Mouse (Mus musculus) mouse embryonic stem cell (cell line): ENCODE results near the gene Folr1.

Experiments used
- in situ Hi-C, 2 experiments: fragments of 300-500 bp; cut with MboI; formaldehyde crosslinking; loops; 1 replicate in 1 of 2; 3 replicates in 1 of 2; pipeline ENCODE4 v1.14.3; 2019 to 2020; ENCODE audit warnings: low sequenced_read_pairs in 2 of 2, low pct_unique_long_range_greater_than_20kb in 1 of 2, mixed read lengths in 1 of 2; ENCODE audit not compliant: unreplicated experiment in 1 of 2

The Folr1 gene

DNA sequence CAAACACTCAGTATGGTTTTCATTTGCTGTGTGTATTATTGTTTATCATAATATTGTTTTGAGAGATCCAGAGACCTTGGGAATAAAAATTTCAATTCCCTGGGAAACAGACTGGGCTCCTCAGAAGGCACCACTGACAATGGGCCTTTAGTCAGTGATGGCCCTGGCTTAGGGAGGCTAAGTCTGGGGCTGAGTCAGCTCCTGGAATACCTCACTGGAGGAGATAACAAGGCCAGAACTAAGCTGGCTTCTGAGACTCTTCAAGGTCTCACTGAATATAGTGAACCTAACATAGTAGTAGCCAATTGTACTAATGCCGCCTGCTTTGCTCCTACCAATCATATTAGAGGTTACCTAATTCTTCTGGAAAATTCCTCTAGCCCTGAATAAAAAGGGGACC is 5.4 kb upstream of the Folr1 start:
- in situ Hi-C loops = no loop called here

DNA sequence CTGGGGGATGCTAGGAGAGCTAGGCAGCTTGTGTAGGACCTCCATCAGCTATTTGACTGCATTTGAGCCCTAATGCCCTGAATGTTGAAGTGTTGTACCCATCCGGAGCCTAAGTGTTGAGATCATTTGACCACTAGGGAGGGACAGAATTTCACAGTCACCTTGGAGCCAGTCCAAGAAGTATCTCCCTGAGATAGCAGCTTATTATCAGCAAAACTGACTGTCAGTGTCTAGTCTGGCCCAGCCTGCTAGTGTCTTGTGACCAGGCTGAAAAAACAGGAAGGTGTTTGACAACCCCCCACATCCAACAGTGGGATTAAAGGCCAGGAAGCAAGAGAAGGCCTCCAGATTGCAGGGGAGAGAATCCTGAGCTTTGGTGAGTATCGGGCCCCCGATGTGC is 708 bp upstream of the Folr1 start:
- in situ Hi-C loops = no loop called here

DNA sequence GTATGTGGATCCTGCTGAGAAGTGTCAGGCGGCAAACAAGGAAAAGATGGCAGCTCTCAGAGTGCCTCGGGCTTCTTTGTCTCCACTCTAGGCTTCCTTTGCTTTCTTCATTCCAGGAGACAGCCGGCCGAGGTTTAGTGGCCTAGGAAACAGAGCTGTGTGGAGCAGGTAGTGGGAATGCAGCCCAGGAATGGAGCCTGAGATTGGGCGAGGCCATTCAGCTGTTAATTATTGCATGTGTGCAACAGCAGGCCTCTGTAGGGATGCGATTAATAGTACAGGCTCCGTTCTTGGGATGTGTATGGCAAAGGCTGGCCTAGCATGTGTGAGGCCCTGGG is 1.5 kb downstream of the Folr1 start:
- in situ Hi-C loops = no loop called here

DNA sequence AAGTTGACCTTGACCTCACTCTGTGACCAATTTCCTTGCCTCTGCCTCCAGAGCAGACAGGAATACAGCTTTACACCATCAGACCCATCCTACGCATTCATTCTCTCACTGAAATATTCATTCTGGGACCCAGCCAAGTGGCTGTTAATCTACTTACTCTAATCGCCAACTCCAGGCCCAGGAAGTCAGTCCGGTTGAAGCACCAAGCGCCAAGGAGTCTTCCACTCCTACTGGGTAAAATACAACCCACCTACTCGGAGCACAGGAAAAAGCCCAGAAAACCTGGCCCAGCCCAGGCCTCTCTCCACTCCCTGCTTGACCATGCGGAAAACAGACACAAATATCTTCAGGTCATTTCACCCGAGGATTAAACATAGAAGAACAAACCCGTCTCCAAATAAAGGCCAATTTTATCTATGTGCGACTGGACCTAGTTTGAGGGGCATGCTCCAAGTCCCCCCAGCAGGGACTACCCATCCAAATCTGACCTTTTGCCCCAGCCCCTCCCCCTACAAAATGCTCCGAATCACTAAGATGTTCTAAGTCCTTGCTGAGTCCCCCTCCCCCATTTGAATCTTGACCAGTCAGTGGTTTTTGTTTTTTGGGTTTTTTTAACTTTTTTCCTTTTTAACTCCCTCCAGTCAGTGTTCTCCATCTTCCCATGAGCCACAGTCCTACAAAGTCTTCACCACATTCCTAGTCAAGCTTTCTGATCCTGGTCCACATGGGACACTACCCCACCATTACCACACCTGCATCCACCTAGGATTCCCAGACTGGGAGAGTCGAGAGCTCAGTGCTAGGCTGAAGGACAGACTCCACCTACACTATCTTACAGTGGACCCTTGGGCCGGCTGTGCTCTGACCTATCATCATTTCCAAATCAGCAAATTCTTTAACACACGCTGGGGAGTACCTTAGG is 2.1 kb downstream of the Folr1 start:
- in situ Hi-C loops = no loop called here

DNA sequence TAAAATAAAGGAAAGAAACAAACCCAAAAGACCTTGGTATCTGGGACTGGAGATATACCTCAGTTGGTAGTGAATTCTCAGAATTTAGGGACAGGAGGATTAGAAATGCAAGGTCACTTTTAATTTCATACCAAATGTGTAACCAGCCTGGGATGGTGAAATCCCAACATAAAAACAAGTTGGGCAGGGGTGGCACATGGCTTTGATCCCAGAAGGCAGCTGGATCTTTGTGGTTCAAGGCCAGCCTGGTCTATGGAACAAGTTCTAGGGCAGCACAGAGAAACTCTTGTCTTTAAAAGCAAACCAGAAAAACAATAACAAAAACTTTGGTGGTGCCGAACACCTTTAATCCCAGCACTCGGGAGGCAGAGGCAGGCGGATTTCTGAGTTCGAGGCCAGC is 3.1 kb downstream of the Folr1 start:
- in situ Hi-C loops = no loop called here

DNA sequence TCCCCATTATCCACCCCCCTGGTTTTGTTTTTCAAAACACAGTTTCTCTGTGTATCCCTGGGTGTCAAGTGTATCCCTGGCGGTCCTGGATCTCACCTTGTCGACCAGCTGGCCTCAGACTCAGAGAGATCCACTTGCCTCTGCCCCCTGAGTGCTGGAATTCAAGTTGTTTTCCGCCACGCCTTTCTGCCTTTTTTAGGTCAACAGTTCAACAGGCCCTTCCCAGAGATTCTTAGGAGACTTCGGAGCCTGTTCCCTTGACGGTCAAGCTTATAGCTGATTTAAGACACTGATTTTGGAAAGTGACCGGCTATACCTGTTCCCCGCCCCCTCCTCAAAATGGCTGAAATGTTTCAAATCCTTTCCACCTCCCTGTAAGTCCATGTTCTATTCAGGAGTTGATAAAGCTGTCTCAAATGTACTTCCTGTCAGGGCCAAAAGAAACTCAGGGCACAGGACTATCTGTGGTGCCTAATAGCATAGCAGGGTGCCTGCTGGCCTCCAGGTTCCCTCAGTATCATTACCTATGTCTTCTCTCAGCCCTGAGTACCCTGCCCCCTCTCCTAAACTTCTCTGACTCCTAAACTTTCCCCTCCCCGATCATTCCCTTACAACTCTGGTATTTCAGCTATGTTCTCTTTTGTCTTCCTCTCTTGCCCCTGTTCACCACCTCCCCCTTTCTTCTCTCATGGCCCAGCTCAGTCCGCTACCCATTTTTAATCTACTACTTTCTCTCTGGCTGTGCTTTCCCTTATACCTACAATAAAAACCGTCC is 3.9 kb downstream of the Folr1 start:
- in situ Hi-C loops = no loop called here

DNA sequence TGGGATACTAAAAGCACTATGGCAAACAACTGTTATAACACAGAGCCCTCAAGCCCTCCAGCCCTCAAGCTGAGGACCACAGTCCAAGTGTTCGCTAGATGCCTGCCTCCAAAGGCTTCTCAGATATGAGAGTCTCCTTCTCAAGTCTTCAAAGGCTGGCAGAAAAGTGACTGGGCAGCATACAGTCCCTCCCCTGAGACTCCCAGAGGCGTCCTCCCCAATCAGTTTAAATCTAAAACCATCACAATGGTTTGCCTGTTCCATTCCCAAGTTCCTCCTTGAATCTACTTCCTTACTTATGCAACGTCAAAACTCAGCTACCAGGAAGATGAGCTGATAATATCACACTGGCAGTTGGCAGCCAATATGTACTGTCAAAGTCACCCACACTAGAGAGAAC is 7.2 kb downstream of the Folr1 start, which contains the start of gene Anapc15:
Anapc15 (plus strand) TSS at position 301 of the 400 bp plus-strand sequence.
- in situ Hi-C loops = no loop called here

DNA sequence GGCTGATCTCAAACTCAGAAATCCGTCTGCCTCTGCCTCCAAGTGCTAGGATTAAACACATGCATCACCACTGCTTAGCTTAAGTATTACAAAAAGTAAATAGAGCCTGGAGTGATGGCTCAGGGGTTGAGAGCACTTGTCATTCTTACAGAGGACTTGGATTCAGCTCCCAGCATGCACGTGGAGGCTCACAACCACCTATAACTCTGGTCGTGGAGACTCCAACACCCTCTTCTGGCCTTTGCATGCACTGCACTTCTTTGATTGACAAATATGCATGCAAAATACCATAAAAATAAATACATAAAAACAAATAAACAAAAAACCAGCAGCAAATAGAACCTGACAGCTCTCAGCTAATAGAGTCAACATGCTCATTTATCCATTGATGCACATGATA is 8.3 kb downstream of the Folr1 start:
- in situ Hi-C loops = no loop called here

DNA sequence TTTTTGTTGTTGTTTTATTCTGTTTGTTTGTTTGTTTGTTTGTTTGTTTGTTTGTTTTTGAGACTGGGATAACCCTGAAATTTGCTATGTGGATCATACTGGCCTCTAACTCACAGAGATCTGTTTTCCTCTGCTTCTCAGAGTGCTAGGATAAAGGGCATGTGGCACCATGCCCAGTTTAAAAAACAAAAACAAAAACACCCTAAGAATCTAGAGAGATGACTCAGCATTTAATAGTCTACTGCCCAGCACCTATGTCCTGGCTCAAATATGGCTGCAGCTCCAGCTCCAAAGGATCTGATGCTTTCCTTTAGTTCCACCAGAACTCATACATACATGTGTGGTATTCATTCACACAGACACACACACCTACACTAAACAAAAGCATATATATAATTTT is 9.6 kb downstream of the Folr1 start:
- in situ Hi-C loops = no loop called here

DNA sequence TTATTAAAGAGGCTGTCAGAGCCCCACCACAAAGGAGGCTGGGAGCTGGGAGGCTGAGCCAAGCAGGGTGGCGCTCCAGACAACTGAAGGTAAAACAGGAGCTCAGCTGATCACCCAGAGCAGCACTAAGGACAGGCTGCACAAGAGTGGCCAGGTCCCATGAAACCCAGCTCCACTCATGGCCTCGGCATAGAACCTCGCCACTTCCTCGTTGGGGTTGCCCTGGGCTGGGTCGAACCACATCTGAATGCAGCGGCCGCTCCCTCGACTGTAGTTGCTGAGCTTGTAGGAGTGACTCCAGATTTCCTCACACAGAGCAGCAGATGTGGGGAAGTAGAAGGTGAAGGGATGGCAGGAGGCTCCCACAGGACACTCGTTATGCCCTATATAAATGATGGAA is 12.2 kb downstream of the Folr1 start:
- in situ Hi-C loops = no loop called here

DNA sequence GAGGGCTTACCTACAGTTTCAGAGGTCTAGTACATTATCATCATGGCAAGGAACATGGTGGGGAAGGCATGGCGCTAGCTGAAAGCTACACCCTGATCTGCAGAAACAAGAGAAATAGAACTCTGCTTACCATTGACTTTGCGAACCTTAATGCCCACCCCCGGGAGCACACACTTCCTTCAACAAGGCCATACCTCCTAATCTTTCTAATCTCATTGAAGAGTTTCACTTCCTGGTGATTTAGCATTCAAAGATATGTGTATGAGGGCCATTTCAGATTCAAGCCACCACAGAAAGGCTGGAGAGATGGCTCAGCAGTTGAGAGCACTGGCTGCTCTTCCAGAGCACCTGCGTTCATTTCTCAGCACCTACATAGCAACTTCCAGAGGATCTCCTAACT is 13.5 kb downstream of the Folr1 start, which contains the start of gene Folr2:
Folr2 (minus strand) TSS at position 101 of the 400 bp plus-strand sequence.
- in situ Hi-C loops = no loop called here

DNA sequence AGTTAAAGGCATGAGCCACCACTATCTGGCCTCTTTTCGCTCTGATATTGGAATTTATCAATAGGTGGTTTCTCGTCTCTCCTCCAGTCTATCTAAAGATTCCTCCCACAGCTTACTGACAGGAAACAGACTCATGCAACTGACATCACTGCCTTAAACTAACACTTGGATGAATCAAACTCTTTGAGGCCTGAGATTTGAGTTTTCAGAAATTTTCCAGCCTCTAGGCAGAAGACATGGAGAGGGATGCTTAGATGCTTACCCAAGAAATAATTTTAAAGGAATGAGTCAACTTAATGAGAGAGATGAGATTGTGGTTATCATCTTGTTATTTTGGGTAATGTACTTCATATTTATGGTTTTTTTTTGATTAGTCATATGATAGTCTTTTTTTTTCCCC is 16.8 kb downstream of the Folr1 start:
- in situ Hi-C loops = no loop called here

DNA sequence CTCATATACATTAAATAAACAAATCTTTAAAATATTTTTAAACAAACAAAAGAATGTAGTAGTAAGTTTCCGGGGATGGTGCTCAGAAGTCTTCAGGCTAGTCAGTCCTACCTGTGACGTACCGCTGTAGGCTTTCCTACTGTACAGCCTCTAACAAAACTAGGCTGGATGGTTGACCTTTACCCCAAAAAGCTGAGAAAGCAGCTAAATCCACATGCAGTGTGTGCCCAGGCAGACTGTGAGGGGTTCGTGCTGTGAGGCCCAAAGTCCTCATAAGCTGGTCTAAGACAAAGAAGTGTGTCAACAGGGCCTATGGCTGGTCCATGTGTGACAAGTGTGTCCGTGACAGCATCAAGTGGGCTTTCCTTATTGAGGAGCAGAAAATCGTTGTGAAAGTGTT is 17.7 kb downstream of the Folr1 start:
- in situ Hi-C loops = no loop called here

DNA sequence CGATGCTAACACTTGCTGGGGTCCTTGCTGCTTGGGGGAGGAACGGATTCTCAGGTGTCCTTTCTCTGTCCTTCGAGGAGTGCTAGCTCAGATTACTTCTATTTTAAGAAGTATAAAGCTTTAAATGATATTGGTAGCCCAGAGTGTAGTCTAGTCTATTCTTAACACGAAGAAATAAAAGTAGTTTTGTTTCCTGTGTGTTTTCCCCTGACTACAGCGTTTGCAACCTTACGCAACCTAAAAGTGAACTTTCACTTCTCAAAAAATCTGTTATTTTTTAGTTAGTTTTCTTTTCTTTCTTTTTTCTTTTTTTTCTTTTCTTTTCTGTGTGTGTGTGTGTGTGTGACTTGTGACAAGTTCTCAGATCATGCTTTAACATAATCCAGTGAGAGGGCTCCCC is 18.9 kb downstream of the Folr1 start:
- in situ Hi-C loops = no loop called here

DNA sequence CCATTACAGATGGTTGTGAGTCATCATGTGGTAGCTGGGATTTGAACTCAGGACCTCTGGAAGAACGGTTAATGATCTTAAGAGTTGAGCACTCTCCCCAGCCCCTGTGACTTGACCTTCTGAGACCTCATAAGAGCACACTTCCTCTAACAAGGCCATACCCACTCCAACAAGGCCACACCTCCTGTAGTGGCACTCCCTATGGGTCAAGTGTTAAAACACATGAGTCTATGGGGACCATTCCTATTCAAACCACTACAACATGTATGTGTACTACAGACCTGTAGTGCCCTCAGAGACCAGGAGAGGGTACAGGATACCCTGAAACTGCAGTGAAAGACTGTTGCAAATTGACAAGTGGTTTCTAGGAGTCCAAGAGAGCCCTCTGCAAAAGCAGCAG is 22.7 kb downstream of the Folr1 start:
- in situ Hi-C loops = no loop called here

DNA sequence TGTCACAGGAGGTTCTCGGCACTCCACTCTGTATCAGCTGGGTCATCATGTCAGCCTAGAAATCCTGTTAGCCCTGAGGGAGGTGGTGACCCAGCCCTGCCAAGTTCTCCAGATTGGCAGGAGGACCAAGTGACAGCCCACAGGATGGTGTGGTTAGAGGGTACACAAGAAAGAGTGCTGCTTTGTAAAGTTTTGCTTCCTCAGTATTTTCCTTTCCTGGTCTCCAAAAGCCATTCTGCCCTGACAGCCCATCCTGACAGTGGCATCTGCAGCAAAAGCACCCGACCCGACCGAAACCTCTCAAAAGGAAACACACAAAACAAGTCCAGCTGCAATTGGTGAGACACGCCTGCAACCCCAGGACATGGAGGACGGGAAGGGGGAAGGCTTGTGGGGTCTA is 26.4 kb downstream of the Folr1 start:
- in situ Hi-C loops = no loop called here

DNA sequence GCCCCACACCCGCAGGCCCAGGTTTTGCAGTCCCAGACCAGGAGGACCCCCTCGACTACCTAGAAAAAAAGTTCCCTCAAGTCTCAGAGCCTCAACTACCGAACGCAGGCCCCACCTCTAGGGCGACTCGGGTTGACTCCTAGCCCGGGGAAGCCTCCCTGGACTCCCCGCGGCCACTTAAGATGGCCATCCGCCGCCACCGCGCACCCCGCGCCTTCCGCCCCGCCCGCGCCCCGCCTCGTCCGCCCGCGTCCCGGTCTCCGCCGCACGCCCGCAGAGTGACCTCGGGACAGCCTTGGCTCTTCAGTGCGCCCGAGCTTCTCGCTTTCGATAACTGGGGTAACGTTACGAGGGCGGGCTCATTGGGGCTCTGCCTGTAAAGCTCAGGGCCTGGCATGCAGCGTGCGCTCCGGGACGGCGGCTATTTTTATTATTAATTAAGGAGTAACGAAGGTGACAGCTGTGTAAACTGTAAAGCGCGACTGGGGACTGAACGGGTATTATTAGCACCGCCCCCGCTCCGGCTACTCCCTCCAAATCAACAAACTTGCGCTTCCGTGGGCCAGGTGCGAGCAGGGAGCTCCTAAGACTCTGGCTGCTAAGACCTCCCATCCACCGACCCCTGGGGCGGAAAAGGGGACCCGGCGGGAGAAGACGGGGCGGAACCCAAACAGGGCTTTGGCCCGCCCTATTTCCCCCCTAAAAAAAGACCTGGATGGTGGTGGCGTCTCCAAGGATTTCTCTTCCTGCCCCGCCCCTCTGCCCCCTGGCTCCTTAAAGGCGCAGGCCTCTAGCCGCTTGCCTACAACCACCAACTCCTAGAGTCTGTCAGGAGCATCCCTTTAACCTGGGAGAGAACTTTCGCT is 32.7 kb downstream of the Folr1 start, which contains the start of gene Inppl1:
Inppl1 (minus strand) TSS at position 624 of the 866 bp plus-strand sequence.
- in situ Hi-C loops = no loop called here

DNA sequence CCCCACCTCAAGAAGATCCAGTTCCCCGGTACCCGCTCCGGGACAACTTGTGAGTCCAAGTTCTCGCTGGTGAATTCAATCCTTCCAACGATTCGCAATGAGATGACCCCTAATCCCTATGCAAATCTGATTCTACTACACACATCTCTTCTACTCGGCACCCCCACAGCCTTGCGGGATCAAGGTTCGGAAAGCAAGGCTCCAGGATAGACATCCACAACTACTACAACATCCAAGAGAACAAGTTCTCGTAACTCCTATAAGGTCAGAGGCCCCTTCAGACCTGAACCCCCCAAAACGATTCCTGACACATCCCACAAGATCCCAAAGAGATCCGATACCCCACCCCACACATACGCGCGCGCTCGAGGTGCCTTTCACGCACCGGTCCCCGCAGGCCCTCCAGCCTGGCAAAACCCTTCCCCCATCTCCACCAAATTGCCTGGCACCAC is 33.4 kb downstream of the Folr1 start:
- in situ Hi-C loops = no loop called here
